Mouse (Mus musculus): ENCODE data around the gene Themis. TPM values are rescaled to one million over a fixed set of nuclear protein-coding genes. Genes with fewer than 3 reads are reported as not detected.

Gene Themis
- not detected for total RNA-seq (2021)
- long read RNA-seq, experiment 1 = 0 reads
- long read RNA-seq, experiment 2 = 0 reads

DNA sequence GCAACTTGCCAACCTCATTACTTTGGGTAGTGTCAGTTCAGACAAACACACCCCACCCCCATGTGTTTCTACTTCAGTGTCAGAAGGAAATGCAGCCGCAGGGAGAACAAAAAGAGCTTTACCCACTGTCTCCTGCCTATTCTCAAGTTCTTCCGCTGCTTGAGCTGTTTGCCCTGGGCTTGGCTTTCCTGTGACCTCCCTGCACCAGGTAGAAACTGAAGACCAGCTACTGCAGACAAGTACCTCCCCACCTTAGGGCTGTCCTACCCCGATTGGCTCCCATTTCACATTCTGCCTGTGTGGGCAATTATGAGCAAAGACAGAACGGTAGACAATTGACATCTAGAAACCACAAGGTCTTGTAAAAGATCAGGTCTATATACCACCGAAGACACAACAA lies at the start of gene Themis:
Gene Themis (plus strand): TSS at position 100 of the 400 bp plus-strand sequence.
- no peak for DNase-seq (ENCODE audit: low spot score in 2 of 2)
- H3K4me3 ChIP-seq = no peak within 1 kb of the TSS
- no peak within 1 kb of the TSS for H3K27ac ChIP-seq
- TF ChIP-seq CTCF (conservative IDR thresholded peaks at IDR 0.05) = no peak

GRCm38 (mm10) chr10:28619415-28619814 lies 48.7 kb upstream of the Themis start:
- TF ChIP-seq CTCF (conservative IDR thresholded peaks at IDR 0.05) = no peak
- no peak for DNase-seq (ENCODE audit: low spot score in 2 of 2)
- no peak overlapping the region for H3K27ac ChIP-seq
- H3K4me3 ChIP-seq = no peak overlapping the region

- H3K27ac ChIP-seq = no peak overlapping the region
- H3K4me3 ChIP-seq = no peak overlapping the region
- DNase-seq (ENCODE audit: low spot score in 2 of 2) = no peak
- TF ChIP-seq CTCF (conservative IDR thresholded peaks at IDR 0.05) = no peak
These were observed 32.1 kb upstream of the Themis start for GRCm38 (mm10) chr10:28636096-28636495.

DNA sequence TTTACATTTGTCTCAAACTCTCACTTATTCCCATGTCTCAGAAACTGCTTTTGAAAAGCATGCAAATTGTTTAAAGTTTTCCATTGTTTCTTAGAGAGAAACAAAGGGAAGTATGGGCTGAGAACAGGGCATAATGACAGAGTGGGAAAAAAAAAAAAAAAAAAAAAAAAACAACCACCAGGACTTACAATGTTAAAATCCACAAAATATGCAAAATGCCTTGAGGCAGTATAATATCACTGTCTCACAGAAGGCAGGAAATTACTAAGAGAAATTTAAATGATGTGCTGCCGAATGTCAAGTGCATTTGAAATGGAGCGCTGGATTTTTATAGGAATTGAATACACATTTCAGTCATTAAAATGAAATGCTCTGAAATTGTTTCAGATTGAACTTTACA lies 26.3 kb upstream of the Themis start:
- DNase-seq (ENCODE audit: low spot score in 2 of 2) = no peak
- Histone ChIP-seq H3K27ac (no peak overlapping the region), H3K4me3 (no peak overlapping the region)
- no peak for TF ChIP-seq CTCF (conservative IDR thresholded peaks at IDR 0.05)

DNA sequence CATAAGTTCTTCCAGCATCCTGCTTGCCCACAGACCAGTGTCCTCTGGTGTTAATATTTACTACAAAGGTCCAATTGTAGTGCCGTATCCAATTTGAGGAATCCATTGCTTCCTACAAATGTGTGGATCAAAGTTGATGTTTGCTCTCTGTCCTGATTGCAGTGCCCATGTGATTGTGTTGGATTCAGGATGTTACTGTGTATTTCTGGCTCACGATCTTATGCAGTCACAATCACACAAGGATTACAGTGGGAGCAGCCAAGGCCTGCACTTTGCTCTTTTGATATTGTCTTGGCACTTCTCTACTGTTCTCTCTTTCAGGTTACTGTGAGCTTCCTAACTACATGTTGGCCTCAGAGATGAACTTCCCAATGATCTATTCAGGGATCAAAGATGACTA lies 20.3 kb upstream of the Themis start:
- no peak for DNase-seq (ENCODE audit: low spot score in 2 of 2)
- Histone ChIP-seq H3K27ac (no peak overlapping the region), H3K4me3 (no peak overlapping the region)
- TF ChIP-seq CTCF (conservative IDR thresholded peaks at IDR 0.05) = no peak

DNA sequence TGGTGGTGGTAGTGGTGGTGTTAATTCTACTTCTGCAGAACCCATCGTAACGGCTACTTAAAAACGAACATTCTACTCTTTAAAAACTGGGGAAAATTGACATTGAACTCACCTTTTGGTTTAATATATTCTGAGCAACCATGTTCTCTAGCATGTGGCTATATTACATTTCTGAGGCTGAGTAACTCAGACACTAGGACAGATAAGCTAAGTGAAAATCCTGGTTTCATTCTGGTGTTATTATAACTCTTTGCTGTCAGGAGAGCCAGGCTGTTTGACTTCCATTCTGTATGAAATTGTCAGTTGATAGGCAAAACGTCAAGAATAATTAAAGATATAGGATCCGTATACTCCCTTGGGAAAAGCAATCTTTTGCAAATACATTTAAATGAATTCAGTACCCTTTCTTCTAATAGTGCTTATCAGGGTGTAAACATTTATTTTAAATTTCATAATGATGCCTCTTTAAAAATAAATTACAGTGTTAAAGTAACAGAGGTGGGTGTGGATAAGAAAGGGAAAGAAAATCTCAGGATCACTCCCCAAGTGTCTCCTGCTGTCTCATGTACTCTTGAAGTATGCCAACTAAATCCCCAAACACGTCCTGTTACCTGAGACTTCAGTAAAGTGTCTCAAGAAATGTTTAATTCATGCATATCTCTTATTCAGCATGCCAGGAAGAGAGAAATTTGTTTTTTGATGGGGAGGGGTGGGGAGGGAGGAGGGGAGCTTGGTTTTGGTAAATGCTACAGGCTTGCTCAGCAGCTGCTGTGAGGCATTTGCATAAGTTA lies 18.9 kb upstream of the Themis start:
- H3K4me3 ChIP-seq = no peak overlapping the region
- no peak overlapping the region for H3K27ac ChIP-seq
- DNase-seq (ENCODE audit: low spot score in 2 of 2) = no peak
- TF ChIP-seq CTCF (conservative IDR thresholded peaks at IDR 0.05) = no peak

- TF ChIP-seq CTCF (conservative IDR thresholded peaks at IDR 0.05) = no peak
- no peak for DNase-seq (ENCODE audit: low spot score in 2 of 2)
- H3K4me3 ChIP-seq = no peak overlapping the region
- H3K27ac ChIP-seq = no peak overlapping the region
These were observed 18.3 kb upstream of the Themis start for GRCm38 (mm10) chr10:28649900-28650160.

DNA sequence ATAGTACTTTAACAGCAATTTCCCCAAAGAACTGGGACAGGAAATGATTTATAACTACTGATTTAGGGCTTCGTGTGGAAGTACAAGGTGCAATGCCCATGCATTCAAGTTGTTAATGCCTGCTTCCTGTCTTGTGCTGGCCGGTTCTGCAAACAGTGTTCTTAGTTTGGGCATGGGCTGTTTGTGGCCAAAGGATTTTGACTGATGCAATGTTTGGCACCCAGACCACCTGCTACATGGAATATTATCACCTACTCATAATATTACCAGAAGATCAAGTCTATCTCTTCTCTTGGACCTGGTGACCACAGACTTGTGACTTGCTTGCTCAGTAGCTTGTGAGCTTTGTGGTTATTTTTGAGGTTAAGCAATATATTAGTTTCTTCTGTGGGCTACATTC lies 16.2 kb upstream of the Themis start:
- DNase-seq (ENCODE audit: low spot score in 2 of 2) = no peak
- H3K27ac ChIP-seq = no peak overlapping the region
- H3K4me3 ChIP-seq = no peak overlapping the region
- TF ChIP-seq CTCF (conservative IDR thresholded peaks at IDR 0.05) = no peak

GRCm38 (mm10) chr10:28654733-28655132 lies 13.4 kb upstream of the Themis start:
- Histone ChIP-seq H3K27ac (no peak overlapping the region), H3K4me3 (no peak overlapping the region)
- no peak for DNase-seq (ENCODE audit: low spot score in 2 of 2)

DNA sequence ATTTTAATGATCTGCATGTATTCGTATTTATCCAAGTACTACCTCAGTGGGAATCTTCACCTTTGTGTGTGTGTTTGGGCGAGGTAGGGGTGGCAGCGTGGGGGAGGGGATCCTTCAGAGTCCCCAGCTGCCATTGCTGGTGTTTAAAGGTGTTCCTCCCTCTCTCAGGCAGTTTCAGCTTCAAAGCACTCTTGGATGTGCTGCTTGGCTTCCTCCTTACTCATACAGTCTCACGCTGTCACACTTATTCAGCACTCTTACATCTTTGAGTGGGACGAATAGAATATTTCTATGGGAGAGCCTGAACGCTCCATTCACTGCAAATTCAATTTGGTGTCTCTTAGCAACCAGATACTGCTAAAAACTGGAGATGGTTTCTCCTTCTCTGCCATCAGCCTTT lies 3.0 kb upstream of the Themis start:
- TF ChIP-seq CTCF (conservative IDR thresholded peaks at IDR 0.05) = no peak
- H3K4me3 ChIP-seq = no peak overlapping the region
- DNase-seq (ENCODE audit: low spot score in 2 of 2) = peak in 1 of 2 experiments; percentile 9
- no peak overlapping the region for H3K27ac ChIP-seq

More at GRCm38 (mm10) chr10:28654733-28655132, 13.4 kb upstream of the Themis start:
- TF ChIP-seq CTCF (conservative IDR thresholded peaks at IDR 0.05) = no peak

- Histone ChIP-seq H3K4me3 (no peak overlapping the region), H3K27ac (no peak overlapping the region)
- TF ChIP-seq CTCF (conservative IDR thresholded peaks at IDR 0.05) = no peak
- no peak for DNase-seq (ENCODE audit: low spot score in 2 of 2)
These were observed 5.8 kb downstream of the Themis start for GRCm38 (mm10) chr10:28673931-28674330.

GRCm38 (mm10) chr10:28675337-28675736 lies 7.2 kb downstream of the Themis start:
- TF ChIP-seq CTCF (conservative IDR thresholded peaks at IDR 0.05) = no peak
- DNase-seq (ENCODE audit: low spot score in 2 of 2) = no peak
- Histone ChIP-seq H3K27ac (no peak overlapping the region), H3K4me3 (no peak overlapping the region)

GRCm38 (mm10) chr10:28694981-28695380 lies 26.8 kb downstream of the Themis start:
- Histone ChIP-seq H3K27ac (no peak overlapping the region), H3K4me3 (no peak overlapping the region)
- no peak for TF ChIP-seq CTCF (conservative IDR thresholded peaks at IDR 0.05)
- no peak for DNase-seq (ENCODE audit: low spot score in 2 of 2)

GRCm38 (mm10) chr10:28696032-28696431 lies 27.9 kb downstream of the Themis start:
- no peak for TF ChIP-seq CTCF (conservative IDR thresholded peaks at IDR 0.05)
- no peak for DNase-seq (ENCODE audit: low spot score in 2 of 2)
- no peak overlapping the region for H3K4me3 ChIP-seq
- H3K27ac ChIP-seq = no peak overlapping the region

All from layer of hippocampus, adult 2 months (tissue).